Mouse (Mus musculus) midbrain, postnatal 0 days (tissue): ENCODE measurements around the gene Phlpp1. TPM values are rescaled to one million over a fixed set of nuclear protein-coding genes. Genes with fewer than 3 reads are reported as not detected.

Experiments
- ATAC-seq: fragments of 200-750 bp; cut with Nextera tagmentation; 2 replicates; pipeline ENCODE4 v1.8.0; 2017; ENCODE audit warnings: moderate number of reproducible peaks, mild to moderate bottlenecking, moderate TSS enrichment, moderate library complexity; ENCODE audit not compliant: low FRiP score
- DNase-seq: peaks from one replicate; pipeline ENCODE4 v3.0.0-alpha.2; 2015; ENCODE audit warnings: low spot score
- H3K27ac ChIP-seq: fragments of 300-500 bp; sonication (generic); 2 replicates; pipeline ENCODE4 v1.5.1; 2014; ENCODE audit warnings: low read depth, mild to moderate bottlenecking, low read length, mixed read lengths
- H3K27me3 ChIP-seq: fragments of 300-500 bp; sonication (generic); 2 replicates; pipeline ENCODE4 v1.6.1; 2014; ENCODE audit warnings: low read length, control low read depth, mixed read lengths; ENCODE audit not compliant: insufficient read depth
- H3K36me3 ChIP-seq: fragments of 300-500 bp; sonication (generic); 2 replicates; pipeline ENCODE4 v1.6.1; 2014; ENCODE audit warnings: low read length, control low read depth, mixed read lengths; ENCODE audit not compliant: insufficient read depth
- H3K4me1 ChIP-seq: fragments of 300-500 bp; sonication (generic); 2 replicates; pipeline ENCODE4 v1.6.1; 2014; ENCODE audit warnings: mild to moderate bottlenecking, control low read depth, antibody characterized with exemption, low read length, mixed read lengths; ENCODE audit not compliant: insufficient read depth
- H3K4me2 ChIP-seq: fragments of 300-500 bp; sonication (generic); 2 replicates; pipeline ENCODE4 v1.6.1; 2014; ENCODE audit warnings: low read depth, mild to moderate bottlenecking, low read length, mixed read lengths; ENCODE audit not compliant: poor library complexity, severe bottlenecking
- H3K4me3 ChIP-seq: fragments of 300-500 bp; sonication (generic); 2 replicates; pipeline ENCODE4 v1.5.1; 2014; ENCODE audit warnings: low read depth, mild to moderate bottlenecking, low read length, moderate library complexity
- H3K9ac ChIP-seq: fragments of 300-500 bp; sonication (generic); replicated peaks from 2 replicates; pipeline ENCODE4 v1.6.1; 2014; ENCODE audit warnings: mild to moderate bottlenecking, low read length, moderate library complexity, mixed read lengths; ENCODE audit not compliant: poor library complexity, severe bottlenecking
- H3K9me3 ChIP-seq: fragments of 300-500 bp; sonication (generic); 2 replicates; pipeline ENCODE4 v1.6.1; 2016; ENCODE audit warnings: low read length, control low read depth
- CTCF ChIP-seq: IDR thresholded peaks from 2 replicates; pipeline ENCODE4 v1.5.1; 2016; ENCODE audit warnings: antibody characterized with exemption, mild to moderate bottlenecking
- WGBS: fragments of 180-500 bp; shearing (Covaris S2); extraction: QIAGEN DNeasy Blood & Tissue Kit; methylation state at CpG from one replicate; pipeline ENCODE4 v1.1.7; 2014; 5-methylcytosine and 5-hydroxymethylcytosine counted together
- polyA plus RNA-seq: library from polyadenylated mRNA; unstranded; fragments of >200 nt; fragmentation: Nextera tagmentation; extraction: Ambion mirVana; gene quantifications from 2 replicates; pipeline ENCODE4 v1.2.1, GENCODE M21; 2015
- total RNA-seq: library from RNA; depleted of rRNA; stranded (reverse); fragments of >200 nt; gene quantifications from 2 replicates; pipeline ENCODE4 v1.2.3, GENCODE M21; 2014

Phlpp1 gene
- total and polyA plus RNA-seq, 2 experiments from 2014 or later = 5.3 to 34.0 TPM

DNA sequence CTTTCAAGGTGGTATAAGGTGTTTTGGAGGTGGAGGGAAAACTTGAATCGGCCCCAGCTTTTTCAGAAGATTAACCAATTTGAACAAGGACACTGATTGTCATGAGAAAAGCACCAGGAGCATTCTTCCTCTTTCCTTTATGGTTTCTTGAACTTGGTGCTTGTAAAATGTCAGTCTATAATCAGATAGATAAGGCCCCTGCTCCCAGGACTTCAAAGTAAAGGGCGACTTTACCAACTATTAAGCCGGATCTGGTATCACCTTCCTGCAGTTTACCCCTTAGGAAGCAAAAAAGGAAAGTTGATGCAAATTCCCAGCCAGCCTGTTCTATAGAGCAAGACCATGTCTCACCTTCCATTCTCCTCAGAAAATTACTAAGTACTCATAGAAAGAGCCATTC, 21.9 kb downstream of the Phlpp1 start:
- Histone ChIP-seq H3K27me3 (no peaks in the 10 kb centered on the region), H3K4me1 (peaks cover 6% of the 10 kb centered on the region; the same call in 1 of the 2 replicates), H3K4me3 (no peak overlapping the region), H3K4me2 (no peak overlapping the region), H3K9ac (no peak overlapping the region), H3K9me3 (no peaks in the 10 kb centered on the region), H3K27ac (no peak overlapping the region), H3K36me3 (no peaks in the 10 kb centered on the region)
- DNase-seq (no peak), ATAC-seq (no peak)
- no peak for TF ChIP-seq CTCF
- WGBS = 64% methylated on average over 3 of the region's 3 CpGs

DNA sequence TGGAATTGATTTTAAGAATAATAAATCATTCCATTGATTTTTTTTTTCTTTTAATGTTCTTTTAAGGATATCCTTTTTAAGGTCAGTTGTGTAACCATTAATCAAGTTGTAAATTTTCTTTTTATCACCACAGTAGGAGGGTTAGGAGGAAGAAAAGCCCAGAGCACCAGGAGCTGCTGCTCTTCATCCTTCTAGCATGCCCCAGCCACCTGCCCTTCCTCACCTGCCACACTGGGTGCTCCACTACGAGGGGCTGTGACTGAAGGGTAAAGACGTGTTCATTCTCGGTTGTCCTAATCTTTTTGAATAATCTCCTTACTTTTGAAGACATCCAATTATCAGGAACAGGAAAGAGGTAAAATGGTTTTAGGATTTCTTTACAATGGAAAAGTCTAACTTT, 22.7 kb downstream of the Phlpp1 start:
- peaks cover 6% of the 10 kb centered on the region; the same call in 1 of the 2 replicates for H3K4me1 ChIP-seq

DNA sequence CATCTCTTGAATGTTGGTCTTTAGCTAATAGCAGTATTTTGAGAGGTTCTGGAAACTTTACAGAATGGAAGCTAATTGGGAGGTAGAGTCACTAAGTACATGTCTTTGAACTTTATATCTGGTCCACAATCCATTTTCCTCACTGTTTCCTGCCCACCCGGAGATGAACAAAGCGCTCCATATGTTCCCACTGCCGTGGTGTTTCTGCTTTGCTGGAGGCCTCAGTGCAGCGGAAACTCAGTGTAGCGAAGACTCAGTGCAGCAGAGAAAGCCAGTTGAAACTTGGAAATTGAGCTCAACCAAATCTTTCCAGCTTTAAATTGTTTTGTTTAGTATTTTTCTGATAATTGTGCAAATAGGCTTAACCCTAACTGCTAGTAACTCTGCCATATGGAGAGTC, 26.4 kb downstream of the Phlpp1 start:
- Histone ChIP-seq H3K36me3 (no peaks in the 10 kb centered on the region), H3K27me3 (no peaks in the 10 kb centered on the region), H3K27ac (no peak overlapping the region), H3K9ac (no peak overlapping the region), H3K9me3 (no peaks in the 10 kb centered on the region), H3K4me1 (peaks cover 14% of the 10 kb centered on the region), H3K4me2 (no peak overlapping the region), H3K4me3 (no peak overlapping the region)
- ATAC-seq = no peak
- DNase-seq = no peak
- no peak for TF ChIP-seq CTCF
- 57% methylated on average over 5 of the region's 5 CpGs for WGBS

More for the DNA sequence above, 22.7 kb downstream of the Phlpp1 start:
- DNase-seq (no peak), ATAC-seq (no peak)
- H3K4me3 ChIP-seq = no peak overlapping the region
- no peak overlapping the region for H3K4me2 ChIP-seq
- no peak overlapping the region for H3K27ac ChIP-seq
- H3K36me3 ChIP-seq = no peaks in the 10 kb centered on the region
- H3K27me3 ChIP-seq = no peaks in the 10 kb centered on the region
- no peak for TF ChIP-seq CTCF
- no peak overlapping the region for H3K9ac ChIP-seq
- WGBS = 61% methylated on average over 3 of the region's 3 CpGs
- no peaks in the 10 kb centered on the region for H3K9me3 ChIP-seq

DNA sequence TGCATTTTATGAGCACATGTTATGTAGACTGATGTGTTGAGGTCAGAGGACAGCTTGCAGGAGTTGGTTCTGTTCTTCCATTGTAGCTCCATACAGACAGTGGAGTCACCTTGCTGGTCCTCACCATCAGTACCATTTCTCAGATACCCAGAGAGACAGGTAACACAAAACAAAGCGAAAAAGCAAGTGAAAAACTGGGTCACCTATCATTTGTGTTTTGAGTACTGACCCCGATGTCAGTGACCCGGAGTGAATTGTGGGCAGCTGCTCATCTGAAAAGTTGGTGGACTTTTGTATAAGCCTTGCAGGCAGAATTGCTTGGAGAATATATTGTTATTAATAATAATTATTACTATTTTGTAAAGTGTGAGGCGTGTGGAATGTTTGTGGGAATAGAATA, 27.6 kb downstream of the Phlpp1 start:
- no peak for DNase-seq
- ATAC-seq = no peak
- 62% methylated on average over 4 of the region's 4 CpGs for WGBS
- Histone ChIP-seq H3K4me1 (peaks cover 8% of the 10 kb centered on the region), H3K36me3 (no peaks in the 10 kb centered on the region), H3K9ac (no peak overlapping the region), H3K4me3 (no peak overlapping the region), H3K9me3 (no peaks in the 10 kb centered on the region), H3K27me3 (no peaks in the 10 kb centered on the region), H3K4me2 (no peak overlapping the region), H3K27ac (peak overlapping the region; percentile 62)
- TF ChIP-seq CTCF = no peak

DNA sequence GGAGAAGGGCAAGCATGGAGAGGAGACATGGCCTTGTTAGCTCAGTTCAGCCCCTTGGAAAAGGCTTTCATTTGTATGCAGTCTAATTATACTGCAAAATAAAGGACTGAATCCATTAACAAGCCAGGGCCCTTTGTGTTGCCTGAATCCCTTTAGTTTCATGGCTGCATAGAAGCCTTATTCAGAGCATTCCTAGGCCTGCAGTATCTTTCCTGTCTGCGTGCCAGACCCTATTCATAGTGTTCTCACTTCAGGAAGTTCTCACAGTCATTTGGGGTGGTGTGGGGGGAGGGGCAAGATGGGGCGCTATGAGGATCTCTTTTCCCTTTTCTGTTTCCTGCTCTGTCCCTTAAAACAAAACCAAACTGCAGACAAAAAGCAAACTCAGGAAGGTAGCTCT, 28.1 kb downstream of the Phlpp1 start:
- H3K4me2 ChIP-seq = peak overlapping the region; percentile 12
- WGBS = 6% methylated on average over 2 of the region's 2 CpGs

DNA sequence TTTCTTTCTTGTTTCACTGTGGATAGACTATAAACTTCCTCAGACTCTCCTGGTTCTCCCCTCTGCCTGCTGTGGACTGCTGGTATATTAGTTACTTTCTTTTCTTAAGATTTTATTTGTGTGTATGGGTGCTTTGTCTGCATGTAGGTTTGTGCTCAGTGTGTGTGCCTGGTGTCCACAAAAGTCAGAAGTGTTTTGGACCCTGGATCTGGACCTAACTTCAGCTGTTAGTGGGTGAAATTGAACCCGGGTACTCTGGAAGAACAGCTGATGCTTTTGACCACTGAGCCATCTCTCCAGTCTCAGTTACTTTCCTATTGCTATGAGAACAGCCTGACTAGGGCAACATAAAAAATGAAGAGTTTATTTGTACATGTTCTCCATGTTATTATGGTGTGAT, 29.5 kb downstream of the Phlpp1 start:
- Histone ChIP-seq H3K36me3 (no peaks in the 10 kb centered on the region), H3K4me3 (no peak overlapping the region), H3K4me2 (no peak overlapping the region), H3K27me3 (no peaks in the 10 kb centered on the region), H3K9ac (no peak overlapping the region), H3K9me3 (no peaks in the 10 kb centered on the region), H3K27ac (no peak overlapping the region), H3K4me1 (peaks cover 8% of the 10 kb centered on the region)
- ATAC-seq = no peak
- no peak for TF ChIP-seq CTCF
- 95% methylated on average over 1 of the region's 1 CpGs for WGBS
- DNase-seq = no peak

More for the DNA sequence above, 28.1 kb downstream of the Phlpp1 start:
- Histone ChIP-seq H3K4me1 (peaks cover 8% of the 10 kb centered on the region), H3K9ac (no peak overlapping the region), H3K4me3 (no peak overlapping the region), H3K36me3 (no peaks in the 10 kb centered on the region), H3K27me3 (no peaks in the 10 kb centered on the region), H3K9me3 (no peaks in the 10 kb centered on the region), H3K27ac (peak overlapping the region; percentile 72)
- TF ChIP-seq CTCF = no peak
- DNase-seq (peak; percentile 91), ATAC-seq (peak; percentile 83)
